Mouse (Mus musculus): Measurements from ENCODE around the gene Smc3. TPM values are rescaled to one million over a fixed set of nuclear protein-coding genes. Genes with fewer than 3 reads are reported as not detected.
A peak's percentile ranks its signal among the peaks of the same experiment; 100 is the strongest.
"Not testable (repeated sequence)": the region's sequence is repeated elsewhere in the genome, so short reads cannot be mapped to it uniquely, and the experiment has no call there.

Smc3 gene
- total and polyA plus RNA-seq, 2 experiments from 2014 or later, result 15.3 to 44.1 TPM

- DNase-seq (ENCODE audit: low spot score) (no peak), ATAC-seq (no peak)
- Histone ChIP-seq H3K4me1 (ENCODE audit: insufficient read depth, low read length) (no peaks in the 10 kb centered on the region), H3K4me2 (ENCODE audit: low read depth, low read length) (no peak overlapping the region), H3K27me3 (ENCODE audit: insufficient read depth, low read length) (no peaks in the 10 kb centered on the region), H3K9ac (replicated peaks; ENCODE audit: low read length) (no peak overlapping the region), H3K4me3 (ENCODE audit: low read length) (no peak overlapping the region), H3K27ac (no peak overlapping the region), H3K9me3 (ENCODE audit: low read length) (no peaks in the 10 kb centered on the region), H3K36me3 (ENCODE audit: insufficient read depth, low read length) (no peaks in the 10 kb centered on the region)
- no peak for TF ChIP-seq CTCF (IDR thresholded peaks at IDR 0.05; ENCODE audit: low read depth)
- 82% methylated on average over 4 of the region's 4 CpGs for WGBS
Measured at GRCm38 (mm10) chr19:53575296-53576010, 24.7 kb upstream of the Smc3 start.

- no peak overlapping the region for H3K9ac ChIP-seq (replicated peaks; ENCODE audit: low read length)
- no peak overlapping the region for H3K4me3 ChIP-seq (ENCODE audit: low read length)
- H3K27me3 ChIP-seq (ENCODE audit: insufficient read depth, low read length), result no peaks in the 10 kb centered on the region
- no peak for ATAC-seq
- no peak for TF ChIP-seq CTCF (IDR thresholded peaks at IDR 0.05; ENCODE audit: low read depth)
- no peaks in the 10 kb centered on the region for H3K9me3 ChIP-seq (ENCODE audit: low read length)
- WGBS, result 88% methylated on average over 7 of the region's 7 CpGs
- H3K36me3 ChIP-seq (ENCODE audit: insufficient read depth, low read length), result no peaks in the 10 kb centered on the region
- no peak overlapping the region for H3K27ac ChIP-seq
- H3K4me1 ChIP-seq (ENCODE audit: insufficient read depth, low read length), result no peaks in the 10 kb centered on the region
- no peak for DNase-seq (ENCODE audit: low spot score)
- H3K4me2 ChIP-seq (ENCODE audit: low read depth, low read length), result no peak overlapping the region
Measured at GRCm38 (mm10) chr19:53576061-53576460, 24.1 kb upstream of the Smc3 start.

- ATAC-seq (no peak), DNase-seq (ENCODE audit: low spot score) (no peak)
- 47% methylated on average over 11 of the region's 11 CpGs for WGBS
- Histone ChIP-seq H3K9ac (replicated peaks; ENCODE audit: low read length) (no peak overlapping the region), H3K4me3 (ENCODE audit: low read length) (no peak overlapping the region), H3K4me1 (ENCODE audit: insufficient read depth, low read length) (no peaks in the 10 kb centered on the region), H3K9me3 (ENCODE audit: low read length) (no peaks in the 10 kb centered on the region), H3K4me2 (ENCODE audit: low read depth, low read length) (no peak overlapping the region), H3K36me3 (ENCODE audit: insufficient read depth, low read length) (no peaks in the 10 kb centered on the region), H3K27me3 (ENCODE audit: insufficient read depth, low read length) (no peaks in the 10 kb centered on the region), H3K27ac (no peak overlapping the region)
- TF ChIP-seq CTCF (IDR thresholded peaks at IDR 0.05; ENCODE audit: low read depth), result no peak
Measured at GRCm38 (mm10) chr19:53577025-53577800, 23.0 kb upstream of the Smc3 start.

- H3K4me1 ChIP-seq (ENCODE audit: insufficient read depth, low read length), result no peaks in the 10 kb centered on the region
- ATAC-seq, result peak; percentile 75
- H3K36me3 ChIP-seq (ENCODE audit: insufficient read depth, low read length), result no peaks in the 10 kb centered on the region
- H3K27ac ChIP-seq, result no peak overlapping the region
- H3K9ac ChIP-seq (replicated peaks; ENCODE audit: low read length), result no peak overlapping the region
- H3K4me2 ChIP-seq (ENCODE audit: low read depth, low read length), result no peak overlapping the region
- peak; percentile 92 for TF ChIP-seq CTCF (IDR thresholded peaks at IDR 0.05; ENCODE audit: low read depth)
- H3K9me3 ChIP-seq (ENCODE audit: low read length), result no peaks in the 10 kb centered on the region
- H3K27me3 ChIP-seq (ENCODE audit: insufficient read depth, low read length), result no peaks in the 10 kb centered on the region
- 15% methylated on average over 8 of the region's 8 CpGs for WGBS
- peak; percentile 93 for DNase-seq (ENCODE audit: low spot score)
- H3K4me3 ChIP-seq (ENCODE audit: low read length), result no peak overlapping the region
Measured at GRCm38 (mm10) chr19:53578597-53579252, 21.5 kb upstream of the Smc3 start.

- H3K36me3 ChIP-seq (ENCODE audit: insufficient read depth, low read length); ATAC-seq; DNase-seq (ENCODE audit: low spot score); H3K9ac ChIP-seq (replicated peaks; ENCODE audit: low read length); H3K4me1 ChIP-seq (ENCODE audit: insufficient read depth, low read length); H3K4me3 ChIP-seq (ENCODE audit: low read length); H3K27me3 ChIP-seq (ENCODE audit: insufficient read depth, low read length); H3K27ac ChIP-seq; H3K4me2 ChIP-seq (ENCODE audit: low read depth, low read length); H3K9me3 ChIP-seq (ENCODE audit: low read length): not testable (repeated sequence)
- WGBS, result 95% methylated on average over 8 of the region's 8 CpGs
Measured at GRCm38 (mm10) chr19:53580271-53580670, 19.9 kb upstream of the Smc3 start.

- not testable (repeated sequence) for H3K36me3 ChIP-seq (ENCODE audit: insufficient read depth, low read length); H3K4me1 ChIP-seq (ENCODE audit: insufficient read depth, low read length); H3K9ac ChIP-seq (replicated peaks; ENCODE audit: low read length); H3K27me3 ChIP-seq (ENCODE audit: insufficient read depth, low read length); H3K4me3 ChIP-seq (ENCODE audit: low read length); ATAC-seq; H3K27ac ChIP-seq; DNase-seq (ENCODE audit: low spot score); H3K9me3 ChIP-seq (ENCODE audit: low read length); H3K4me2 ChIP-seq (ENCODE audit: low read depth, low read length)
- WGBS, result 86% methylated on average over 3 of the region's 3 CpGs
Measured at GRCm38 (mm10) chr19:53587686-53588085, 12.5 kb upstream of the Smc3 start.

- 97% methylated on average over 7 of the region's 7 CpGs for WGBS
- not testable (repeated sequence) for H3K27ac ChIP-seq; H3K9me3 ChIP-seq (ENCODE audit: low read length); ATAC-seq; H3K4me2 ChIP-seq (ENCODE audit: low read depth, low read length); H3K9ac ChIP-seq (replicated peaks; ENCODE audit: low read length); H3K4me3 ChIP-seq (ENCODE audit: low read length); H3K4me1 ChIP-seq (ENCODE audit: insufficient read depth, low read length); DNase-seq (ENCODE audit: low spot score); H3K36me3 ChIP-seq (ENCODE audit: insufficient read depth, low read length); H3K27me3 ChIP-seq (ENCODE audit: insufficient read depth, low read length)
Measured at GRCm38 (mm10) chr19:53588968-53589367, 11.2 kb upstream of the Smc3 start, which contains the start of gene Nutf2-ps1. TSS of gene Nutf2-ps1 (minus strand) at chr19:53589068.

All from hindbrain, postnatal 0 days (tissue).